Mouse (Mus musculus): ENCODE measurements at regions not wholly inside any gene's neighbourhood (a gene's known extent, or its start where the extent isn't known, plus 50 kb on each side); places are given as distances from the start of the nearest gene placed in this dataset.

GRCm38 (mm10) chr19:22027577-22027976 is 111.3 kb upstream of the Trpm3 start:
- no peak for DNase-seq
- intact Hi-C loops (cut with DNase I), result no loop called here

GRCm38 (mm10) chr19:22047657-22048056 is 91.2 kb upstream of the Trpm3 start:
- intact Hi-C loops (cut with DNase I), result no loop called here

GRCm38 (mm10) chr19:22066302-22066701 is 72.5 kb upstream of the Trpm3 start:
- intact Hi-C loops (cut with DNase I), result no loop called here
- no peak for DNase-seq

More at GRCm38 (mm10) chr19:22047657-22048056, 91.2 kb upstream of the Trpm3 start:
- DNase-seq, result no peak

GRCm38 (mm10) chr19:22070246-22071030 is 68.4 kb upstream of the Trpm3 start:
- DNase-seq, result no peak
- intact Hi-C loops (cut with DNase I), result no loop called here

GRCm38 (mm10) chr19:22071701-22072100 is 67.1 kb upstream of the Trpm3 start:
- intact Hi-C loops (cut with DNase I), result no loop called here
- DNase-seq, result no peak

GRCm38 (mm10) chr19:22074042-22074441 is 64.8 kb upstream of the Trpm3 start:
- DNase-seq, result no peak
- intact Hi-C loops (cut with DNase I), result no loop called here

- intact Hi-C loops (cut with DNase I), result no loop called here
- no peak for DNase-seq
These were observed 57.4 kb upstream of the Trpm3 start for GRCm38 (mm10) chr19:22081448-22081847.
